Mouse (Mus musculus) left cerebral cortex, adult 11 months (tissue): ENCODE results near the gene Cep85l.

Source experiments
- DNase-seq: peaks from one replicate; pipeline ENCODE4 v3.0.0; 2022; ENCODE audit warnings: low spot score

The Cep85l gene

DNA sequence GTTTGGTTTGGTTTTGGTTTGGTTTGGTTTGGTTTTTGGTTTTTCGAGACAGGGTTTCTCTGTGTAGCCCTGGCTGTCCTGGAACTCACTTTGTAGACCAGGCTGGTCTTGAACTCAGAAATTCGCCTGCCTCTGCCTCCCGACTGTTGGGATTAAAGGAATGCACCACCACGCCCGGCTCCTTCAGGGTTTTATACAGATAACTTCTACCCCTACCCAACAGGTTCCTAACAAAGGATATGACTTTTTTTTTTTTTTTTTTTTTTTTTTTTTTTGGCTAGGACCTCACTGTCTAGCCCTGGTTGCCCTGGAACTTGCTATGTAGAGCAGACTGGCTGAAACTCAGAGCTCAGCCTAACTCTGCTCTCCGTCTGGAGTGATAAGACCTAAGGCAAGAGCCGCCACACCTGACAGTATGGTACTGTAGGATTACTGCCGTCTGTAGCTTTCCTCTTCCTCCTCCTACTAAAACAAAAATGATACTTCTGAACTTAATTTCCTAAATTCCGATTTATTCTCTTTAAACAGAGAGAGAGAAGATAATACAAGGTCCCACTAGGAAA is 37.5 kb downstream of the Cep85l start:
- no peak for DNase-seq

DNA sequence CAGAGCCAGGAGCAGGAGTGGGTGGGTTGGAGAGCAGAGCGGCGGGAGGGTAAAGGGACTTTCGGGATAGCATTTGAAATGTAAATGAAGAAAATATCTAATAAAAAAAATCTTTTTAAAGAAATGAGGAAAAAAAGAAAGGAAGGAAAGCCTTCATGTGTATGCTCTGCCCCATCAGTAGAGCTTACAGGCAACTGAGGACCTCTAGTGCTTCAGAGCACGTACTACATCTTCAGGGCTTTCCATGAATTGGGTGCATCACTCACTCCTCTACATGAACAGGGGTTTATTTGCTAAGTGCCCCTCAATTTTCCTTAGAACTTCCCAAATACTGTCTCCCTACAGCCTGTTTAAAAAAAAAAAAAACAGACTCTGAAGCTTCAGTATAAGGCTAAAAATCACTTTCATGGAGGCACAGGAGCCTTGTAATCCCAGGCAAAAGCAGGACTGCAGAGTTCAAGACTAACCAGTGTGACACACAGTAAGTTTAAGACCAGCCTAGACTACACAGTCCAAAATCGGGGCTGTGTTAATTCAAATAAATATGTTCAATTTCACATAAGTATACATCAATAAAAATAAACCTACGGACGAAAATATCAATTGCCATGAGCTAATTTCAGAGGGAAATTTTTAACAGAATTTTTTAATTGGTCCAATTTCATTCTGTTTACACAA is 38.3 kb downstream of the Cep85l start:
- no peak for DNase-seq

DNA sequence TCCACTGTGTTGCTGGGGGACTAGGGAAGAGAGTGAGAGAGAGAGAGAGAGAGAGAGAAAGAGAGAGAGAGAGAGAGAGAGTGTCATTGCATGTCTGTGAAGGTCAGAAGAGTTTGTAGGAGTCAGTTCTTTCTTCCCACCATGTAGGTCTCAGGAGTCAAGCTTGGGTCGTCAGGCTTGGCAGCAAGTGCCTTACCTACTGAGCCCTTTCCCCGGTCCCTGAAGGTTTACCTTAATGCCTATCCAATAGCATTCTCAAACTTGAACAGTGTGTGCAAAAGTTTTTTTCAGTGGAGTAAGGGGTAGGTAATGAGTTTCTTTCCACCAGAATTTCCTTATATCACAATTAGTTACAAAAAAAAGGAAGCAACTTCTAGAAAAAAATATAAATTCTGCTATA is 40.7 kb downstream of the Cep85l start:
- DNase-seq: no peak

DNA sequence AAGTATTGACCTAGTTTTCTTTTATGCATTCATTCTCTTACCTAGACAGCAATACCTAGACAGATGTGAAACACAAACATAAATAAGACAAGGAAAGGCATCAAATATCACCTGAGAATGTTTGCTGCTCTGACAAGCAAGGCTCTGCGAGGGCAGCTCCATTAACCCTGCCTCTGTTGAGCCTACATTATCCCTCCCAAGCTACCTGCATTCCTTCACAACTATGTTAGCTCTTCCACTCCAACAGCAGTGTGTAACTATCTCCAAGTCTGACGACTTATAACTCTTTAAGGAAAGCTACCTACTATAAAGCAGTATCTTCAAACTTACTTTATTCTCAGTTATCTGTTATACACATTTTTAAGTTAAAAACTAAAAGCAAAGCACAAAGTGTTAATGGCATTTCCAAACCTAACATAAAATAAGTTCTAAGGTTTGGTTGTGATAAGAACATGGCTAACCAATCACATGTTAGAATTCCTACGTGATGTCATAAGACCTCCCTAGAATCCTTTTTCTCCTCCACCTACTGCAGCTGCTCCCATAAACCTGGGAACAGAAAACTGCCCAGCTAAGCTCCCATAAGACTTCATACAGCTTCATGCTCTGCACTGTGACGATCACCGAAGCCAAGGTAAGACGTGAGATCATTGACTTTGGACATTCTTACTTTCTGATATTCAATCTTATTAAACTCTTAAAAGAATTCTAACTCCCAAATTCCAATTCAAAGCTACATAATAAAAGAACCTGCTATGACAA is 42.4 kb downstream of the Cep85l start, which contains the start of gene Pln:
TSS of gene Pln (plus strand) at position 506 of the 762 bp plus-strand sequence.
- DNase-seq: no peak

DNA sequence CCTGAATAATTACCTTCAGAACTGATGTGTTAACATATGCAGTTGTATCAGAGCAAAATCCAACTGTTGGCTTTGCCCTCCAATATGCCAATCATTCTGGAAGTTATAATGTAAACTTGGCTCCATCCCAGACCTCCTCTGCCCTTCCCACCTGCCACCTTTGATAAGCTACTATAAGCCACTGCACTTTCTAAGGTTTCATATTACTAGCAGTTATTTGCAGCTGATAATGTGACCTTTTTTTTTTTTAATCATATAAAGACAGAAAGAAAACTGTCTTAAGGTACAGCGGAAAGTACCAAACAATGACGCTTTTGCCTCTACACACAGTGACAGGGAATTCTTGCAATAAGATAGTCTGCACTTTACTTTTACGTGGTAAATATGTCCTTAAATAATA is 43.8 kb downstream of the Cep85l start:
- no peak for DNase-seq

DNA sequence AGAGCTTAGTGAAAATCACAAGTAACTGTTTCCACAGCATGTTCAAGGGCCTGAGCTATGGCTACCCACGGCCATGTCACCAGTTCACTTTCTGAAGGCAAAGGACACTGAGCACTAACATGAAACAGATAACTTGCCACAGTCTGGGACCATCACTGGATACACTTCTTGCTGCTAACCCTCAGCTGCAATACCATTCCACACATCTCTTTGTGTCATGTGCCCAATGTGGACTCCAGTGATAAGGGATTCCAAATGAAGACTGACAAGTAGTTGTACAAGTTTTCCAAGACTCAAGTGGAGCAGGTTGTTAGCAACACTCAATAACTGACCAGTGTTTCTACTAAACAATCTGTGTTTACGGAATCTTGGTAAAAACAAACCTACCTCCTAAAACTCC is 44.5 kb downstream of the Cep85l start:
- no peak for DNase-seq

DNA sequence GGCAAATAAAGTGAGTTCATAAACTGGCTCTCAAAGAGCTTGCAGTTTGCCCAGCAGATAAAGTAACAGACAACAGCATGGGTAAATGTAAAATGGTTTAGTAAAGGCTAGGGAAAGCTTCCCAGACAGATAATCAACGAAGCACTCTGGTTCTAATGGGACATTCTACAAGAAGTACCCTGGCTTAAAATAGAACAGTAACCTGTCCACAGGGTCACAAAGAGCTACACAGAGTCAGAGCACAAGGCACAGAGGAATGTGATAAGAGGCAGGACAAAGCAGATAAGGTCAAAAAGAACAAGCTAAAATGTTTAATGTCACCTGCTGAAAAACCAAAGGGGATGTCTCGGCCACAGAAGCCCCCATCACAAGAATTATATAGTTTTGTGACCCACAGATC is 47.0 kb downstream of the Cep85l start:
- no peak for DNase-seq

DNA sequence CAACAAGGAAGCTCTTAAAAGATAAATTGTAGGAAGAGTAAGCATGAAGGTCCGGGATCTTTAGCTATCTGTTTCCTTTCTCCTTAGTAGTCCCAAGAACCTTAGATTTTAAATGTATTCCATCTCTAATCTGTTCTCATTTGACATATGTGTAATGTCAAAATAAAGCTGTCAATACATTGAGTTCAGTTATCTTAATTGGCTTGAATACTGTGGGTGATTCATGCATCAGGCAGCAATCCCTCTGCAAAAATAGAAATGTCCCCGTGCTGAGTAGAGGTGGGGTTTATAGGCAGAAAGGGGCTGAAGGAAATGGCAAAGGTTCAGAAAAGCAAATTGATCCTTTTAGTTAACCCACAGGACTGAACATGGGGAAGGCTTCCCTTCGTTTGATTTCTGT is 50.5 kb downstream of the Cep85l start:
- no peak for DNase-seq

DNA sequence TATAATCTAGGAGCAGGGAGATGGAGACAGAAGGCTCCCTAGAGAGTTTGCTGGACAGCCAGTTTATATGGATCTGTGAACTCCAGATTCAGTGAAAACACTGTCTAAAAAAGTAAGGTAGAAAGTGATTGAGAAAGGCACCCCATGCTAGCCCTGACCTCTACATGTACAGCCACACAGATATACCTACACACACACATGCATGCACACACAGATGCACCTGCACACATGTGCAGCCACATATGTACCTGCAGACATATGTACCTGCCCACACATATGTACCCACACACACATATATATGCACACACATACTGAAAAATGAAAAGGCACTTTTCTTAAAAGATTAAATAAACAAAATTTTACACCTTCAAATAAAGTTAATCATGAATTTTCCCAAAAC is 53.4 kb downstream of the Cep85l start:
- no peak for DNase-seq

DNA sequence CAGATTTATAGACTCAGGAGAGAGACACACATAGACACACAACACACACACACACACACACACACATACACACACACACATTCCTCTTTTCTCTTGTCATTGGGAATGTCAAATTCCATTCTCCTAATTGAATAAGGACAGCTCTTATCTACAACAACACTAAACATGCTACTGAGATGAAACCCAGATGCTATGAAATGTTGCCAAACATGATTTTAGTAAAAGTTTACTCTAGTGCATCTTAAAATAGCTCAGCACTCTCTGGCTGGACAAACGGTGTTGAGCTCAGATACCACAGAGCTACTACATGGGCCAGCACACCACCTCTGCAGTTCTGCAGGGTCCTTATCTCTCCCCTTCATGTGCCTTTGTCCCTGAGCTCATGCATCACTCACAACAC is 55.1 kb downstream of the Cep85l start:
- DNase-seq: no peak

DNA sequence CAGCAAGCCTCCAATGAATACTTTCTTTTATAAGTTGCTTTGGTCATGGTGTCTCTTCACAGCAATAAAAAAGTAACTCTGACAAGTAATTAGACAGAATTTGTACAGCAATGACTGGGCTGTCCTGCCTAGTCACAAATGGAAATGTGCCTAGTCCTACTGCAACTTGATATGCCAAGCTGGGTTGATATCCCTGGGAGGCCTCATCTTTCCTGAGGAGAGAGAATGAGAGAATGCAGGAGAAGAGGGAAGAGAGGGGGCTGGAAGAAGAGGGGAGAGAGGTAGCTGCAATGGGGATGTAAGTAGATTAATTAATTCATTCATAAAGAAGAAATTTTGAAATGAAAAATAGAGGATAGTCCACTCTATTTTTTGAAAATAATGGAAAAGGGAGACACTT is 56.4 kb downstream of the Cep85l start:
- no peak for DNase-seq

DNA sequence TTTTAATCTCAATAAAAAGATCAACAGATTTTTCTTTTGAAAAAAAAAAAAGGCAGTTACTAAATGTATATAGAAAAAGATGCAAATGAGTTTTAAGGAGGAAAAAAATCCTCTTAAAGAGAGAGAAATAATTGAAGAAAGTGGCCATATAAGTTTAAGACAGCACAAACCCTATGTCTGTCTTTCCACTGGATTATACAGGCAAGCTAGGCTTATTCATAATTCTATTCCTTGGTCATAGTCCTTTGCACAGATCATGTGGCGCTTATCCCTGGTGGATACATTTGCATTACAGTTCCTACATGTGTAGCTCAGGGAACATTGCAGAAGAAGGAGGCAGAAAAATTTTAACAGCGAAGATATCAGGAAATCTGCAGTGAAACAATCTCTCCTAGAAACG is 73.1 kb downstream of the Cep85l start:
- no peak for DNase-seq

DNA sequence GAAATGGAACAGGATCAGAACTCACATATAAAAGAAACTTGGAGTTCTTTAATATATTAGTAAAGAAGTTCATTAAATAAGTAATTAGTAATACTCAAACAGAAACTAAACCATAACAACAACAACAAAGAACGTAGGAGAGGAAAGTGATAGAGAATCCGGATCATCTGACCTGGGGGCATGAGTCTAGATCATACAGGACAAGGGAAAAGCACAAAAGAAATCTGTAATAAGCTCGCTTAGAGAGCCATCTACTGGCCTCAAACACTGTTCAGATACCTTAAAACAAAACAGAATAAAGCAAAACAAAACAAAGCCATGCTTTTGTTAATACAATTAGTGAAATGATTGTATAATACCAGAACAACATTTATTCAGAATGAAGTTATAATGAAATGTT is 73.9 kb downstream of the Cep85l start:
- peak; percentile 13 for DNase-seq

DNA sequence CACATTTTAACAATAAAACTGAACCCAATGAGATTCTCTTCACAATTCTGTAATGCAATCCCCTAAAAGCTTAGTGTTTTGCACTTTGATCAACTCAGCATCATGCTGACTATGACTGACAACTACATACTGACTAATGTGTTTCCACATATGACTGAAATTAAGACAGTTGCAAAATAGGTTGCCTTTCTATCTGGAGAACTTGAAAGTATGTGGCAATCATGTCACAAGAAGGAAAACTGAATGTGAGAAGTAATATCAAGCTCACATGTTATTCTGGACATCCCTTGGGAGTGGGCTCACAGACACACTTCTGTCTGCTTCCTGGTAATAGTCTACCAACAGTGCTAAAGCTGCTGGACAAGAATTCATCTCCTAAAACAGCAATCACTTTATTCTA is 94.6 kb downstream of the Cep85l start:
- DNase-seq: no peak

DNA sequence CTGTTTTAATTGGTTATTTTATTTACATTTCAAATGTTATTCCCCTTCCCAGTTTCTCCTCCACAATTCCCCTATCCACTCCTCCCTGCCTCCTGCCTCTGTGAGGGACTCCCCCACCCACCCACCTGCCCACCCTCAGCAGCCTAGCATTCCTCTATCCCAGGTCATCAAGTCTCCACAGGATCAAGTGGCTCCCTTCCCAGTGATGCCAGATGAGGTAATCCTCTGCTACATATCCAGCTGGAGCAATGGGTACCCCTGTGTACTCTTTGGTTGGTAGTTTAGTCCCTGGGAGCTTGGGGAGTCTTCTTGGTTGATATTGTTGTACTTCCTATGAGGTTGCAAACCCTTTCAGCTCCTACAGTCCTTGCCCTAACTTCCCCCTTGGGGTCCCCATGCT is 107.5 kb downstream of the Cep85l start:
- DNase-seq: no peak

DNA sequence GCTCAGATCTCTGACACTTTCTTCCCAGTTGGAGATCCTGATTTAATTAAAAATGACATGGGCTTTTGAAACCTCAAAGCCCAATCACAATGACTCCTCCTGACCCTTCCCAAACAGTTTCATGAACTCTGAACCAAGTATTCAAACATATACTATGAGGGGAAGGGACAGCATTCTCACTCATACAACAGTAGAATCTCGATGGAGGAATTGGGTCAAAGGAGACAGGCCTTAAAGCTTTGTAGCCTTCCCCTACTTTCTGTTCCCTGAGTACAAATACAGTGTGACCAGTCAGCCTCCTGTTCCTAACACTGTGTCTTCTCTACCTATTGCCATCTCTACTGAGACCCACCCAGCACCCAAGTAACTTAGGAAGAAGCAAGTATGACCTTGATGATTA is 117.7 kb downstream of the Cep85l start:
- DNase-seq: no peak

DNA sequence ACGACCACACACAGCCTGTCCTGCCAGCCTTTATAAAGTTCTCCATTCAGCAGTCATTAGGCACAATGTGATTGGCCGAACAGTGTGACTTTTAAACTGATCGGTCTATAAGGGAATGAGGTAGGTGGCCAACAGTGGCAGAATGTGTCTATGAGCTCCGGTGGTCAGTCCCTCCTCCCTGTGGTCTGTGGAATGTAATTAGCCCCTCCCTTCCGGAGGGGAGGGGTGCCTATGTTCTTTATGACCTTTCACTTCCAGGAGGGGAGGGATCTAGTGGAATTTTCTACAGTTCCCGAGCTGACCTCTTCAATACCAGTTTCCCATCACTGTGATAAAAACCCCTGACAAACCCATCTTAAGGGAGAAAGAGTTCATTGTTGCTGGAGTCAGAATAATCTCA is 144.4 kb downstream of the Cep85l start:
- no peak for DNase-seq

DNA sequence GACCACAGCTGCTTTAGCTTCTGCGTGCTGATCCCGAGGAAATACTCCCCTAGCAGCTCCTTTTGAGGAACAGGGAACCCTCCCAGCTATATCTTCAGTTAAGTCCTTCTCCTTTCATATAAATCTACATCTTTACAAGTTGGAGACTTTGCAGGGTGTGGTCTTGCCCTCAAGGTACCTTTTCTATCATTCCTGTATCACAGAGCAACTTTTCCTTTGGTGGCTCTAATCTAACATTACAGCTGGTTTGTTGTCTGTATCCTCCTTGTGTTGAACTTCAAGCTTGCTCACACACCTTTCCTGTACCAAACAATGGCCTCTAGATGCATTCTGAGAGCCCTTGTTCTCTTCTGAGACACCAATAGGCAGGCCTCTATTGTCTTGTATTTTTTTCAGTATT is 145.1 kb downstream of the Cep85l start:
- no peak for DNase-seq

DNA sequence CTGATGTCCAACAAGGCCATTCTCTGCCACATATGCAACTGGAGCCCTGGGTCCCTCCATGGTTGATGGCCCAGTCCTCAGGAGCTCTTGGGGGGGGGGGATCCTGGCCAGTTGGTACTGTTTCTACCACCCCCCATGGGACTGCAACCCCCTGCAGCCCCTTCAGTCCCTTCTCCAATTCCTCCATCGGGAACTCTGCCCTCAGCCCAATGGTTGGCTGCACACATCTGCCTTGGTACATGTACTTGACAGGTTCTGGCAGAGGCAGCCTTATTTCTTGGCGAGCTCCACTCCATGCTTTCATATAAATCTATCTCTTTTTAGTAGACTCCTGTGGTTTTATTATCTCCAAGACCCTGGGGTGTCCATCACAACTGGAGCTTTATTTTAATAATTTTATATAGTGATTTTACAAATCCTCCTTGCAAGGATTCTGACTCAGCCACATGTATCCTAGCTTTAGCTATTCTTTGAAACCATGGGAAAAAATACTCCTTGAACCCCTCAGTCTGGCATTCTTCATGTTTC is 145.6 kb downstream of the Cep85l start:
- no peak for DNase-seq

DNA sequence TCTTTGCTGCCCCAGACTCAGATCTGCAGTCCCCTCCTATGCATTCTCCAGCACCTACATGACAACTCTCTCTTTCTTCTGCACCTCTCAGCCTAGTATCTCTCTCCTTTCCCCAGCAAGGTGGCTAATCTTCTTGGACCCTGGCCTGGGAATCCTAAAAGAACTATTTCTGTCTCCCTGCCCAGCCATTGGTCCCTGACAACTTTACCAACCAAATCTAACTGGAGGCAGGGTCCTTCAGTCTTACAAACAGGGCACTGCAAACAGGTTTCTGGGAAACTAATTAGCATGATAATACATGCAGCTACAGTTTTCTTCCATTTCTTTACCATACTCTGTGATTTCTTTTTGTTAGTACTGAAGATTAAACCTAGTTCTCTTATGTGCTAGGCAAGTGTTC is 148.9 kb downstream of the Cep85l start:
- no peak for DNase-seq

DNA sequence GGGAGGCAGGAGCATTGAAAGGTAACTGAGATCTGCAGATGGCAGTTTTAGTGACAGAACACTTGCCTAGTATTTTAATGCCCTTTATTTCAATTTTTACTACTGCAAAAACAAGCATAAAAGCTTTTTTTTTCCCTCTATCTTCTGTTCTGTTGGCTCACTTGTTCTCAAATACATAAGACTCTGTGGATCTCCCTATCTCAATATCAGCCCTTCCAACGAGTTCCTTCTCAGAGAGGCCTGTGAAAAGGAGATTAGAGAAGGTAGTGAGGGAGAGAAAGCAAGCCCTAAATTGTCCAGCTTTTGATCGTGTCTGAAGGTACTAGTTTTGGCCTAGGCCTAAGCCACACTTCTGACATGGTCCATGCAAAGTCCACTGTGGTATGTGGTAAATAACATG is 150.6 kb downstream of the Cep85l start:
- DNase-seq: no peak
